Mouse (Mus musculus) erythroblast, adult 5-6 weeks (primary cell): Measurements from ENCODE around the gene Tsc1. TPM values are rescaled to one million over a fixed set of nuclear protein-coding genes. Genes with fewer than 3 reads are reported as not detected.

Experiments used
- ATAC-seq: replicated peaks from 2 replicates; pipeline ENCODE4 v1.8.0; 2016; ENCODE audit warnings: moderate number of reproducible peaks, mild to moderate bottlenecking, moderate TSS enrichment, inconsistent platforms; ENCODE audit not compliant: poor library complexity, low FRiP score, severe bottlenecking
- total RNA-seq, 2 experiments: library from RNA; stranded (forward) in 1 of 2; stranded (reverse) in 1 of 2; fragments of 150-400 nt in 1 of 2; fragments of 200-764, 138-1000 nt in 1 of 2; gene quantifications; 2 replicates each; pipeline versions ENCODE4 v1.2.3 to v1.2.4; 2015 to 2017; ENCODE audit warnings: low replicate concordance in 2 of 2

Tsc1 gene
- total RNA-seq, 2 experiments from 2014 or later = 27.9 to 31.6 TPM

- ATAC-seq = no peak
These were observed 65.1 kb downstream of the Tsc1 start for GRCm38 (mm10) chr2:28706106-28706636.

GRCm38 (mm10) chr2:28706787-28707186, 65.8 kb downstream of the Tsc1 start:
- ATAC-seq = no peak

- ATAC-seq = no peak
These were observed 72.0 kb downstream of the Tsc1 start for GRCm38 (mm10) chr2:28713036-28713435.

- ATAC-seq = no peak
These were observed 81.4 kb downstream of the Tsc1 start for GRCm38 (mm10) chr2:28722419-28722818.

- no peak for ATAC-seq
These were observed 82.9 kb downstream of the Tsc1 start for GRCm38 (mm10) chr2:28723912-28724311.

GRCm38 (mm10) chr2:28727786-28728404, 86.9 kb downstream of the Tsc1 start:
- ATAC-seq = no peak

GRCm38 (mm10) chr2:28730676-28731075, 89.6 kb downstream of the Tsc1 start:
- ATAC-seq = no peak

- ATAC-seq = no peak
These were observed 96.1 kb downstream of the Tsc1 start for GRCm38 (mm10) chr2:28737112-28737511.

GRCm38 (mm10) chr2:28740159-28740558, 99.1 kb downstream of the Tsc1 start:
- ATAC-seq = no peak

Other genes starting within 250 kb of the Tsc1 start
- not detected in 2 replicates for gene Ppp1r26, start 194.4 kb upstream of the Tsc1 start, total RNA-seq (2015; ENCODE audit: low replicate concordance)
- 0.28 TPM in 1 of 2 replicates, not detected in the other for gene Ppp1r26, start 194.4 kb upstream of the Tsc1 start, total RNA-seq (2017; ENCODE audit: low replicate concordance)
- gene 1700007K13Rik, start 174.9 kb upstream of the Tsc1 start, total RNA-seq (2015; ENCODE audit: low replicate concordance) = not detected in 2 replicates
- not detected in 2 replicates for gene 1700007K13Rik, start 174.9 kb upstream of the Tsc1 start, total RNA-seq (2017; ENCODE audit: low replicate concordance)
- gene Mrps2, start 173.2 kb upstream of the Tsc1 start, total RNA-seq (2015; ENCODE audit: low replicate concordance) = 8.2 and 16.9 TPM in 2 replicates
- gene Mrps2, start 173.2 kb upstream of the Tsc1 start, total RNA-seq (2017; ENCODE audit: low replicate concordance) = 3.2 and 7.5 TPM in 2 replicates
- gene Gbgt1, start 144.3 kb upstream of the Tsc1 start, total RNA-seq (2015; ENCODE audit: low replicate concordance) = not detected in 2 replicates
- gene Gbgt1, start 144.3 kb upstream of the Tsc1 start, total RNA-seq (2017; ENCODE audit: low replicate concordance) = not detected in 2 replicates
- gene Gm10134, start 135.1 kb upstream of the Tsc1 start, total RNA-seq (2015; ENCODE audit: low replicate concordance) = 5.9 TPM in 1 of 2 replicates, not detected in the other
- not detected in 2 replicates for gene Gm10134, start 135.1 kb upstream of the Tsc1 start, total RNA-seq (2017; ENCODE audit: low replicate concordance)
- gene Ralgds, start 128.1 kb upstream of the Tsc1 start, total RNA-seq (2015; ENCODE audit: low replicate concordance) = 1.5 TPM in 1 of 2 replicates, not detected in the other
- gene Ralgds, start 128.1 kb upstream of the Tsc1 start, total RNA-seq (2017; ENCODE audit: low replicate concordance) = 0.28 and 4.2 TPM in 2 replicates
- gene Cel, start 77.8 kb upstream of the Tsc1 start, total RNA-seq (2015; ENCODE audit: low replicate concordance) = not detected in 2 replicates
- not detected in 2 replicates for gene Cel, start 77.8 kb upstream of the Tsc1 start, total RNA-seq (2017; ENCODE audit: low replicate concordance)
- 4.0 and 6.3 TPM in 2 replicates for gene Gtf3c5, start 57.5 kb upstream of the Tsc1 start, total RNA-seq (2015; ENCODE audit: low replicate concordance)
- gene Gtf3c5, start 57.5 kb upstream of the Tsc1 start, total RNA-seq (2017; ENCODE audit: low replicate concordance) = 2.8 and 2.9 TPM in 2 replicates
- 45.9 and 46.2 TPM in 2 replicates for gene Gfi1b, start 19.2 kb upstream of the Tsc1 start, total RNA-seq (2015; ENCODE audit: low replicate concordance)
- gene Gfi1b, start 19.2 kb upstream of the Tsc1 start, total RNA-seq (2017; ENCODE audit: low replicate concordance) = 26.5 and 53.9 TPM in 2 replicates
- not detected in 2 replicates for gene Spaca9, start 58.5 kb downstream of the Tsc1 start, total RNA-seq (2015; ENCODE audit: low replicate concordance)
- 0.85 TPM in 1 of 2 replicates, not detected in the other for gene Spaca9, start 58.5 kb downstream of the Tsc1 start, total RNA-seq (2017; ENCODE audit: low replicate concordance)
- not detected in 2 replicates for gene Ak8, start 58.9 kb downstream of the Tsc1 start, total RNA-seq (2015; ENCODE audit: low replicate concordance)
- gene Ak8, start 58.9 kb downstream of the Tsc1 start, total RNA-seq (2017; ENCODE audit: low replicate concordance) = not detected in 2 replicates
- 5.4 and 5.8 TPM in 2 replicates for gene Gtf3c4, start 199.1 kb downstream of the Tsc1 start, total RNA-seq (2015; ENCODE audit: low replicate concordance)
- 5.1 and 5.4 TPM in 2 replicates for gene Gtf3c4, start 199.1 kb downstream of the Tsc1 start, total RNA-seq (2017; ENCODE audit: low replicate concordance)
- 1.5 and 5.0 TPM in 2 replicates for gene Ddx31, start 199.2 kb downstream of the Tsc1 start, total RNA-seq (2015; ENCODE audit: low replicate concordance)
- gene Ddx31, start 199.2 kb downstream of the Tsc1 start, total RNA-seq (2017; ENCODE audit: low replicate concordance) = 0.98 and 2.0 TPM in 2 replicates